Mouse (Mus musculus) thymus, adult 2 months (tissue): ENCODE results near the gene Mrps10. TPM values are rescaled to one million over a fixed set of nuclear protein-coding genes. Genes with fewer than 3 reads are reported as not detected.
A peak's percentile ranks its signal among the peaks of the same experiment; 100 is the strongest.

Experiments
- DNase-seq: peaks from one replicate; pipeline ENCODE4 v3.0.0; 2021
- H3K27ac ChIP-seq: fragments of 200-500 bp; 2 replicates; pipeline ENCODE4 v1.5.1; 2012; ENCODE audit warnings: low read length, control low read depth; ENCODE audit not compliant: control insufficient read depth, insufficient read depth
- H3K27me3 ChIP-seq: fragments of 200-500 bp; 2 replicates; pipeline ENCODE4 v1.6.1; 2012; ENCODE audit warnings: mild to moderate bottlenecking, low read length, moderate library complexity, mixed read lengths; ENCODE audit not compliant: control insufficient read depth, insufficient read depth
- H3K36me3 ChIP-seq: fragments of 200-500 bp; 2 replicates; pipeline ENCODE4 v1.6.1; 2012; ENCODE audit warnings: mild to moderate bottlenecking, low read length, moderate library complexity; ENCODE audit not compliant: control insufficient read depth, insufficient read depth
- H3K4me1 ChIP-seq: fragments of 200-500 bp; replicated peaks from 2 replicates; pipeline ENCODE4 v1.6.1; 2012; ENCODE audit warnings: low read length; ENCODE audit not compliant: control insufficient read depth, insufficient read depth
- H3K4me3 ChIP-seq: fragments of 200-500 bp; 2 replicates; pipeline ENCODE4 v1.5.1; 2012; ENCODE audit warnings: mild to moderate bottlenecking, low read length, control low read depth, moderate library complexity; ENCODE audit not compliant: control insufficient read depth, insufficient read depth
- CTCF ChIP-seq: fragments of 200-500 bp; IDR thresholded peaks from 2 replicates; pipeline ENCODE4 v1.5.1; 2012; ENCODE audit warnings: mild to moderate bottlenecking, control low read depth, low read length, moderate library complexity, borderline replicate concordance; ENCODE audit not compliant: control insufficient read depth, poor library complexity, insufficient read depth; ENCODE audit errors: extremely low read depth
- POLR2A ChIP-seq: fragments of 200-500 bp; IDR thresholded peaks from 2 replicates; pipeline ENCODE4 v1.6.1; 2012; ENCODE audit warnings: mild to moderate bottlenecking, low read length, control low read depth, moderate library complexity; ENCODE audit not compliant: control insufficient read depth, poor library complexity, insufficient read depth; ENCODE audit errors: extremely low read depth
- whole genome bisulfite sequencing: fragments of 180-500 bp; shearing (Covaris S2); methylation state at CpG from one replicate; pipeline ENCODE4 v1.1.7; 2018; 5-methylcytosine and 5-hydroxymethylcytosine counted together
- polyA plus RNA-seq: library from polyadenylated mRNA; depleted of rRNA; stranded (reverse); fragments of >200 nt; gene quantifications from 2 replicates; pipeline ENCODE4 v1.2.3, GENCODE M21; 2012

Mrps10 gene
- polyA plus RNA-seq, 1 experiment = 21.9 TPM

DNA sequence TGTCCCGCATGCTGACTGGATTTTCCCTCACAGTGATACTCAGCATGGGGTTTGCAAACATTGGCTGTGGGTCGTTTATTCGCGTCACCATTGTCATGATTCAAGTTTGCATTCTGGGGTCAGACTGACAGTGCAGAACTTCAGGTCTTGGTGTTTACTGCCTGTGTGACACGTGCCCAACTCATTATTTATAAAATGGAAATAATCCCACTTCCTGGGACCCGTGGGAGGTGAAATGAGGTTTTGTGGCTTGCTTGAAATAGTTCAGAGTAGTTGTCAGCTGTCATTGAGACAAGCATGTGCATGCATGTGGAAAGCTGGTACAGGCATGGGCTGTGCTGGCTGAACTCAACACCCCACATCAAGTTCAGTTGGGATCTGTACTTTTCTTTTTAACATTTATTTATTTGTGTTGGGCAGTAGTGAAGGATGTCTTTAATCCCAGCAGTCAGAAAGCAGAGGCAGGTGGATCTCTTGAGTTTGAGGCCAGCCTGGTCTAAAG, 8.1 kb downstream of the Mrps10 start:
- DNase-seq = no peak
- WGBS = 60% methylated on average over 6 of the region's 6 CpGs
- Histone ChIP-seq H3K27me3 (no peaks in the 10 kb centered on the region), H3K4me1 (no peaks in the 10 kb centered on the region), H3K27ac (no peak overlapping the region), H3K36me3 (peaks cover 14% of the 10 kb centered on the region; the same call in 1 of the 2 replicates), H3K4me3 (no peak overlapping the region)
- no peak for TF ChIP-seq CTCF
- no peak for TF ChIP-seq POLR2A

DNA sequence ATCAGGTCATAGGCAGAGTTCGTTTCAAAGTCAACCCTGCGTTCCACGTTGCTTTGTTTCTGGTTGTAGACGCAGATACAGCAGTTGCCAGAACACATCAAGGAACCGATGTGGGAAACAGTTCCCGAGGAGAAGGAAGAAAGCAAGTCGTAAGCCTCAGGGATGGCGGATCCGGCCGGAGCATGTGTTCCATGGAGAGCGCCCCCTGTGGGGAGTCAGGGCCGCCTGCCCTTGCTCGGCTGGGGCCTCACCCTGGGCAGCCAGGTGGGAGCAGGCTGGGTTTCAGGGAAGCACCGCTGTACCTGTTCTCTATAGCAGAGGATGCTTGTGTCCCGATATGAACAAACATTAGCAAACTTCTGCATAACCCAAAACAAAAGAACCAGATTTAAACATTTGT, 9.4 kb downstream of the Mrps10 start:
- TF ChIP-seq POLR2A (no peak), CTCF (no peak)
- H3K36me3 ChIP-seq = peaks cover 14% of the 10 kb centered on the region; the same call in 1 of the 2 replicates
- H3K4me1 ChIP-seq = no peaks in the 10 kb centered on the region

DNA sequence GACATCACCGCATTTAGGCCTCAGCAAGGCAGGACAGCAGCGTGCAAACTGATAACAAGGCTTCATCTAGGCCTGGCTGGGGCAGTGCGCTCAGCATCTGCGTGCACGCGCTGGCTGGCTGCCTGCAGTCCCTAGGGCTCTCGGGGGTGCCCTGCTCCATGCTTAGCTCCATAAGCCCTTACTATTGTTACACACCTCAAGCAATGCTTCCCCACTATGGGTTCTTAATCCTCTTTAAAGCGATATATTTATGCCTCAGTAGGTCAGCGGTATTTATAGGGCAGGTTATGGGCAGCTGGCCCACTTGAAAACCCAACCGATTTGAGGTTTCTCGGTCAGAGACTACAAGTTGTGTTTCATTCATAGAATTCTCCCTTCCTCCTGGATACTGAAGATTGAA, 13.2 kb downstream of the Mrps10 start:
- DNase-seq = no peak
- Histone ChIP-seq H3K27me3 (no peaks in the 10 kb centered on the region), H3K4me3 (no peak overlapping the region), H3K36me3 (peaks cover 2% of the 10 kb centered on the region; the same call in 1 of the 2 replicates), H3K4me1 (no peaks in the 10 kb centered on the region), H3K27ac (no peak overlapping the region)
- 95% methylated on average over 11 of the region's 11 CpGs for WGBS
- TF ChIP-seq POLR2A (no peak), CTCF (no peak)

More for the DNA sequence above, 9.4 kb downstream of the Mrps10 start:
- DNase-seq = no peak
- 95% methylated on average over 15 of the region's 15 CpGs for whole genome bisulfite sequencing
- H3K4me3 ChIP-seq = no peak overlapping the region
- no peaks in the 10 kb centered on the region for H3K27me3 ChIP-seq
- H3K27ac ChIP-seq = no peak overlapping the region

DNA sequence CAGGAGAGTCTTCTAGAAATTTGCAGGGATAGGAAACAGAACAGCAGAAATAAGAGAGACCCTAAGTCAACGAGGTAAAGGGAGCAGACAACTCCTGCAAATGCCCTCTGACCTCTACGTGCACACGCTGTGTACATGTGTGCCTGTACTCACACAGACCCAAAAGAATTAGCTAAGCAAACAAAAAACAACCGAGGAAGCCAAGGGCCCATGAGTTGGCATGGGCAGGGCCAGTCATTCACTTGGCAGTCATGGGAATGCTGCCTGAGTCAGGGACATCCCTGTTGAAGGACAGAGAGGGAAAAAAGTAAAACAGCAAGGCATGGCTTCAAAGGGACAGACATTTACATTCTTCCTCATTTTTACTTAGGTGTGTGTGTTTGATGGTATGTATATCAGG, 14.6 kb downstream of the Mrps10 start:
- Histone ChIP-seq H3K4me1 (no peaks in the 10 kb centered on the region), H3K27ac (no peak overlapping the region), H3K27me3 (no peaks in the 10 kb centered on the region), H3K4me3 (no peak overlapping the region), H3K36me3 (no peaks in the 10 kb centered on the region)
- WGBS = 89% methylated on average over 4 of the region's 4 CpGs
- TF ChIP-seq CTCF (no peak), POLR2A (no peak)
- no peak for DNase-seq

DNA sequence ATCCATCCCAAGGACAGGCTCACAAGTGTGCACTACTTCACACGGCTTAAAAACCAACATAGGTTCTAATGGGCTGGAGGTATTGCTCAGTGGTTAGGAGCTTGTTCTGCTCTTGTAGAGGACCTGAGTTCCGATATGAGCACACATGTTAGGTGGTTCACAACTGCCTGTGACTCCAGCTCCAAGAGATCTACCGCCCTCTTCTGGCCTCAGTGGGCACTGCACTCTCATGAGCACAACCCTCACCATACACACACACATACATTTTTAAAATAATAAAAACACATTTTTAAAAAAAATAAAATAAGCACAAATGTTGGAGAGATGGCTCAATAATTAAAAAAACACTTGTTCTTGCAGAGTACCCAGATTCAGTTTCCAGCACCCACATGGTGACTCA, 15.4 kb downstream of the Mrps10 start:
- 96% methylated on average over 3 of the region's 3 CpGs for WGBS
- DNase-seq = no peak
- Histone ChIP-seq H3K27me3 (no peaks in the 10 kb centered on the region), H3K27ac (no peak overlapping the region), H3K4me1 (no peaks in the 10 kb centered on the region), H3K36me3 (no peaks in the 10 kb centered on the region), H3K4me3 (no peak overlapping the region)
- TF ChIP-seq POLR2A = no peak

DNA sequence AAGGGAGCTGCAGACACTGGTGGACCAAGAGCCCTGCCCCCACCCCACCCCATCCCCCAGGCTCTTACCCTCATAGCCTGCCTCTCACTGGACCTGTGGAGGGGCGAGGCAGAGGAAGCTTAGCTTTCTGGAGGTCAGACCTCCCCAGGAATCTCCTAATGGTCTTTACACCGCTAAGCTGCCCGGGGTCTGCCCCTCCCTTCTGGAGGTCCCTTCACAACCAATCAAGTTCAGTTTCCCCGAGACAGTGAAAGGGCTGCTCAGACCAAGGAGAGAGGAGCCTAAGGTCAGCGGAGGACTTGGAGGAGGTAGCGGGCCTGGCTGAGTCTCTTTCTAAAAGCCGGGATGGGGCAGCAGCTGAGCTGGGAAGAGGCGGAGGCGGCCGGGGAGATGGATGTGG, 16.5 kb downstream of the Mrps10 start, which contains the start of gene Guca1b:
Gene Guca1b, plus strand, starts transcription at position 249 of the 400 bp plus-strand sequence.
- H3K27ac ChIP-seq = no peak within 1 kb of the TSS
- H3K27me3 ChIP-seq = no peaks in the 10 kb centered on the region
- no peak within 1 kb of the TSS for H3K4me3 ChIP-seq
- TF ChIP-seq POLR2A (no peak), CTCF (no peak)
- 75% methylated on average over 10 of the region's 10 CpGs for WGBS
- no peak for DNase-seq
- no peaks in the 10 kb centered on the region for H3K36me3 ChIP-seq
- H3K4me1 ChIP-seq = no peaks in the 10 kb centered on the region

DNA sequence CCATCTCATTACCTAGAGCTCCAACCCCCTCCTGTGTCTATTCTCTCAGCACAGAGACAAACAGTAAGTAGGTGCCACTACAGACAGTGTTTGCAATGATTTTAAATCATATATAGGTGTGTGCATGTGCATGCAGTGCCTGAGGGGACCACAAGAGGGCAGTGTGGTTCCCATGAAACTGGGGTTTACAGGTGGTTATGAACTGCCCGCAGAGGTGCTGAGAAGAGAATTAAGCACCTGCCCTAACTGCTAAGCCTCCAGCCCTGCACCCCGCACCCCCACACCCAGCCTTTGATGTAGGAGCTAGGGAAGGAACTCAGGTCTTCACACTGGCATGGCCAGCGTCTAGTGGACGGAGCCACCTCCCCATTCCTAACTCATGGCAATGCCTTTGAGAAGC, 18.0 kb downstream of the Mrps10 start:
- H3K36me3 ChIP-seq = no peaks in the 10 kb centered on the region
- no peaks in the 10 kb centered on the region for H3K27me3 ChIP-seq
- peak; percentile 76 for DNase-seq
- TF ChIP-seq CTCF = peak; percentile 75; the same call in 1 of the 2 replicates
- TF ChIP-seq POLR2A = no peak
- H3K27ac ChIP-seq = no peak overlapping the region
- no peak overlapping the region for H3K4me3 ChIP-seq
- no peaks in the 10 kb centered on the region for H3K4me1 ChIP-seq
- WGBS = 62% methylated on average over 4 of the region's 4 CpGs
